Mouse (Mus musculus) midbrain, embryonic 16.5 days (tissue): ENCODE results near the gene Gm28038. TPM values are rescaled to one million over a fixed set of nuclear protein-coding genes. Genes with fewer than 3 reads are reported as not detected.

Experiments used
- ATAC-seq: fragments of 200-750 bp; cut with Nextera tagmentation; 2 replicates; pipeline ENCODE4 v1.8.0; 2017; ENCODE audit warnings: moderate TSS enrichment
- H3K27ac ChIP-seq: fragments of 300-500 bp; sonication (generic); 2 replicates; pipeline ENCODE4 v1.5.1; 2014; ENCODE audit warnings: mild to moderate bottlenecking, low read length, mixed read lengths
- H3K27me3 ChIP-seq: fragments of 300-500 bp; sonication (generic); 2 replicates; pipeline ENCODE4 v1.6.1; 2014; ENCODE audit warnings: low read depth, low read length, mixed read lengths; ENCODE audit not compliant: control insufficient read depth, insufficient read depth
- H3K36me3 ChIP-seq: fragments of 300-500 bp; sonication (generic); 2 replicates; pipeline ENCODE4 v1.6.1; 2014; ENCODE audit warnings: mild to moderate bottlenecking, low read length, moderate library complexity, mixed read lengths; ENCODE audit not compliant: control insufficient read depth, insufficient read depth
- H3K4me1 ChIP-seq: fragments of 300-500 bp; sonication (generic); 2 replicates; pipeline ENCODE4 v1.6.1; 2014; ENCODE audit warnings: mild to moderate bottlenecking, low read length, mixed read lengths; ENCODE audit not compliant: control insufficient read depth, insufficient read depth
- H3K4me2 ChIP-seq: fragments of 300-500 bp; sonication (generic); 2 replicates; pipeline ENCODE4 v1.6.1; 2014; ENCODE audit warnings: mild to moderate bottlenecking, low read length, mixed read lengths
- H3K4me3 ChIP-seq: fragments of 300-500 bp; sonication (generic); 2 replicates; pipeline ENCODE4 v1.5.1; 2014; ENCODE audit warnings: low read depth, mild to moderate bottlenecking, low read length, moderate library complexity, mixed read lengths
- H3K9ac ChIP-seq: fragments of 300-500 bp; sonication (generic); 2 replicates; pipeline ENCODE4 v1.6.1; 2014; ENCODE audit warnings: low read depth, low read length, mixed read lengths
- H3K9me3 ChIP-seq: fragments of 300-500 bp; sonication (generic); replicated peaks from 2 replicates; pipeline ENCODE4 v1.6.1; 2014; ENCODE audit warnings: mild to moderate bottlenecking, low read length, mixed read lengths; ENCODE audit not compliant: control insufficient read depth, poor library complexity, severe bottlenecking
- WGBS: fragments of 180-500 bp; shearing (Covaris S2); extraction: QIAGEN DNeasy Blood & Tissue Kit; methylation state at CpG from one replicate; pipeline ENCODE4 v1.1.7; 2014; 5-methylcytosine and 5-hydroxymethylcytosine counted together
- polyA plus RNA-seq: library from polyadenylated mRNA; unstranded; fragments of >200 nt; fragmentation: Nextera tagmentation; extraction: Ambion mirVana; gene quantifications from 2 replicates; pipeline ENCODE4 v1.2.1, GENCODE M21; 2015

The Gm28038 gene
- polyA plus RNA-seq, 1 experiment from 2014 or later: not detected

DNA sequence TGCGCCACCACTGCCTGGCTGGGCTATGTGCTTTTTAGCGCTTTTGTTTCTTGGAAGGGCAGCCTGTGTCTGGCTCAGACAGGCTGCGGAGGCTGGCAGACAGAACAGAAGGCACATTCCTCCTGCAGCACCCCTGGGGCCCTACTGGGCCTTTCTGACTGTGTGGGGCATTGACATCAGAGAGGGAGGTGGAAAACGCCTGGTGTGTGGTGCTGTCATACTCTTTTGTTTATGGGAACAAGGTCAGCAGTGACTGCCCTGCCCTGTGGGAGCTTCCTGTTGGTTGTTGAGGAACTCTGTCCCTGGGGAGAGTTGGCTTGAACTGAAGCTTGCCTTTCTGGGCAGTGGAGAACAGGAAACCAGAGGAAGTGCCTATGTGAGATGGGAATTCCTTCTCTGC, 38.3 kb upstream of the Gm28038 start:
- no peak for ATAC-seq
- peaks cover 13% of the 10 kb centered on the region for H3K4me1 ChIP-seq
- peaks cover 7% of the 10 kb centered on the region for H3K36me3 ChIP-seq
- H3K27ac ChIP-seq: no peak overlapping the region
- H3K27me3 ChIP-seq: no peaks in the 10 kb centered on the region
- H3K4me2 ChIP-seq: no peak overlapping the region
- WGBS: 43% methylated on average over 4 of the region's 4 CpGs
- no peak overlapping the region for H3K9ac ChIP-seq
- no peaks in the 10 kb centered on the region for H3K9me3 ChIP-seq
- H3K4me3 ChIP-seq: no peak overlapping the region

DNA sequence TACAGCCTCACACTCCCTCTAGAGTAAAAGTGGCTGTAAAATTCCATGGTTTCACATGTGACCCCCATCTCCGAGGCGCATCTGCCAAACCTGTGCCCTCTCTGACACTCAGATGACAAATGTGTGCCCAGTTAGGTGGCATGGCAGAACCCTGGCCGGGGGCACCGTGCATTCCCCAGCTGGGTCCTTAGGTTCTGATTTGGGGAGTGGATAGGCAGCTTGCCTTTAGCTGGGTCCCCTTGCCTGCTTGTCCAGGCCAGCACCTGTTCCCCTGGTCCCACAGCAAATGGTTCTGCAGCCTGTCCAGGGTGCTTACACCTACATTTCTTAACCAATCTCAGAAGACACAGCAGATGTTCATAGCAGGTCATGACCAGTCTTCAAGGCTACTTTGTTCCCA, 37.5 kb upstream of the Gm28038 start:
- ATAC-seq: no peak
- H3K9ac ChIP-seq: no peak overlapping the region
- H3K4me3 ChIP-seq: no peak overlapping the region
- H3K4me1 ChIP-seq: peaks cover 12% of the 10 kb centered on the region
- H3K9me3 ChIP-seq: no peaks in the 10 kb centered on the region
- no peaks in the 10 kb centered on the region for H3K27me3 ChIP-seq
- peaks cover 7% of the 10 kb centered on the region for H3K36me3 ChIP-seq
- no peak overlapping the region for H3K27ac ChIP-seq
- H3K4me2 ChIP-seq: no peak overlapping the region
- 92% methylated on average over 4 of the region's 4 CpGs for WGBS

DNA sequence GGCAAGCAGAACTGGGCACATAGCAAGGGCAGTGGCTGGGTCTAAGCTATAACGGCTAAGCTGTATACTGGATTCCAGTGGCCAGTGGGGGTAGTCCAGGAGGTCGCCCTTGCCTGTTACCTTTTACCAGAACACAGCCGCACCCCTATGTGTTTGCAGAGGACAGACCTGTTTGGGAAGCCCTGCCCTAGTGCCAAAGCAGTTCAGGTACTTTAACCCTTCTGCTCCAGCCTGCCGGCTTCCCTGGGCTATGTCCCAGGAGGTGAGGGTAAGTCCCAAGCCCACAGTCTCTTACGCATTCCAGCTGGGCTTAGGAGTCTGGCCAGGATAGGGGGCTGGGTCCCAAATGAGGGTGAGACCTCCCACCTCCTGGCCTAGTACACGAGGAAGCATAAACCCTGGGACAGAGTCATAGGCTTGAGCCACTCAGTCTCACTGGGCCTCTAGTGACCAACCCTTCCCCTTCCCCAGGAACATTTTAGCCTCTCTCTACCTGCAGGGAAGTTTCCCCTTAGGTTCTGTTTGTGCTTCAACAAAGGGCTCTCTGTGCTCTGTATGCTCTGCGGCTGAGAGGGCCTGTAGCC, 36.2 kb upstream of the Gm28038 start:
- WGBS: 81% methylated on average over 7 of the region's 7 CpGs
- no peak overlapping the region for H3K9ac ChIP-seq
- no peak overlapping the region for H3K27ac ChIP-seq
- H3K36me3 ChIP-seq: peaks cover 12% of the 10 kb centered on the region
- no peaks in the 10 kb centered on the region for H3K27me3 ChIP-seq
- no peak overlapping the region for H3K4me2 ChIP-seq
- no peaks in the 10 kb centered on the region for H3K4me1 ChIP-seq
- no peak for ATAC-seq
- H3K9me3 ChIP-seq: no peaks in the 10 kb centered on the region
- no peak overlapping the region for H3K4me3 ChIP-seq

DNA sequence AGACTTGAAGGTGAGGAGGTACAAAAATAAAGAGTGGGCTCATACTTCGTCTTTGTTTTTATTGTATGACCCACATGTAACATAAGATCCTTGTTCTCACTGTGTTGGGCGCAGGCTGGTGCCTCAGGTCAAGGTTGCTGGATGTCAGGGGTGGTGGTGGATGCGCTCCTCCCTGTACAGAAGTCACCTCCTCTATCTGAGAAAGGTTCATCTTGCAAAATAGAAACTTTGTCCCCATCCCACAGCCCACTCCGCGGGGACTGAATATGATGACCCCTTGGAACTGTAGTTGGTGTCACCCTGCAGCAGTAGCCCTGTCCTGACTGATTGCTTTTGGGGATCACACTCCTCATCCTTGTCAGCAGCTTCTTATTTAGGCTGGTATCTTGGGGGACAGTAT, 33.8 kb upstream of the Gm28038 start:
- Histone ChIP-seq H3K9ac (no peak overlapping the region), H3K9me3 (no peaks in the 10 kb centered on the region), H3K4me1 (no peaks in the 10 kb centered on the region), H3K36me3 (peaks cover 12% of the 10 kb centered on the region), H3K4me3 (no peak overlapping the region), H3K27me3 (no peaks in the 10 kb centered on the region), H3K4me2 (no peak overlapping the region), H3K27ac (no peak overlapping the region)
- no peak for ATAC-seq
- WGBS: 92% methylated on average over 5 of the region's 5 CpGs

DNA sequence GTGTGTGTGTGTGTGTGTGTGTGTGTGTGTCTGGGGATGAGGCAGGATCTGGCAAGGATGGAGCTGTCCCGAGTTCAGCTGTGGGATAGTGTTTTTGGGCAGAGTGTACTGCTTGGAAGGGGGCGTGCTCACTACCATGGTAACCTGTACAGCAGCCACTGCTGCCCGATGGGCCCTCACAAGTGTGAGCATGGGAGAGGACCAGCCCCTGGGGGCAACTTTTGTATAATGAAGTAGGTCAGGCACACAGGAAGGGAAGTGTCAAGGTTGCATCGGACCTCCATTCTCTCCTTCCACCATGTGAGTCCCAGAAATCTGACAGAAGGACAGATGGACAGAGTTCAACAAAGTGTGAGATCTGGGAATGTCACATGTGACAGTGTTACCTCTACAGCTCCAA, 33.2 kb upstream of the Gm28038 start:
- no peak overlapping the region for H3K9ac ChIP-seq
- no peak for ATAC-seq
- no peak overlapping the region for H3K4me3 ChIP-seq
- no peaks in the 10 kb centered on the region for H3K9me3 ChIP-seq
- no peaks in the 10 kb centered on the region for H3K4me1 ChIP-seq
- WGBS: 63% methylated on average over 4 of the region's 4 CpGs
- H3K36me3 ChIP-seq: peaks cover 12% of the 10 kb centered on the region
- H3K4me2 ChIP-seq: no peak overlapping the region
- no peaks in the 10 kb centered on the region for H3K27me3 ChIP-seq
- H3K27ac ChIP-seq: no peak overlapping the region

DNA sequence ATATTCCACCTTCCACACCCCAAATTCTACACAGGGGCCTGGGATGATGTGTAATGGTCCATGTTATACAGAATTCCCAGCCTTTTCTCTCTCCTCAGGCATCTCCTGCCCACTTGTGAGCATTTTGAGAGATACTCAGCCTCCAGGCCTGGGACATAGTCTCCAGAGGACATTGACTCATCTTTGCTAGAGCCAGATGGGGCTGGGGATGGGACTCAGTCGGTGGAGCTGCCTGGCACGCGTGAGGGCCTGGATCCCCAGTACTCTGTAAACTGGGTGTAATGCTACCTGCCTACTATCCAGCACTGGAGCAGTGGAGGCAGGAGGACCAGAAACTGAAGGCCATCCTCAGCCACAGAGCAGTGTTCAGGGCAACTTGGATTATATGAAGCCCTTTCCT, 31.7 kb upstream of the Gm28038 start:
- ATAC-seq: no peak
- Histone ChIP-seq H3K27ac (no peak overlapping the region), H3K9ac (no peak overlapping the region), H3K9me3 (no peaks in the 10 kb centered on the region), H3K4me3 (no peak overlapping the region), H3K27me3 (no peaks in the 10 kb centered on the region), H3K36me3 (peaks cover 6% of the 10 kb centered on the region; the same call in 1 of the 2 replicates), H3K4me1 (no peaks in the 10 kb centered on the region), H3K4me2 (no peak overlapping the region)
- WGBS: 94% methylated on average over 3 of the region's 3 CpGs

DNA sequence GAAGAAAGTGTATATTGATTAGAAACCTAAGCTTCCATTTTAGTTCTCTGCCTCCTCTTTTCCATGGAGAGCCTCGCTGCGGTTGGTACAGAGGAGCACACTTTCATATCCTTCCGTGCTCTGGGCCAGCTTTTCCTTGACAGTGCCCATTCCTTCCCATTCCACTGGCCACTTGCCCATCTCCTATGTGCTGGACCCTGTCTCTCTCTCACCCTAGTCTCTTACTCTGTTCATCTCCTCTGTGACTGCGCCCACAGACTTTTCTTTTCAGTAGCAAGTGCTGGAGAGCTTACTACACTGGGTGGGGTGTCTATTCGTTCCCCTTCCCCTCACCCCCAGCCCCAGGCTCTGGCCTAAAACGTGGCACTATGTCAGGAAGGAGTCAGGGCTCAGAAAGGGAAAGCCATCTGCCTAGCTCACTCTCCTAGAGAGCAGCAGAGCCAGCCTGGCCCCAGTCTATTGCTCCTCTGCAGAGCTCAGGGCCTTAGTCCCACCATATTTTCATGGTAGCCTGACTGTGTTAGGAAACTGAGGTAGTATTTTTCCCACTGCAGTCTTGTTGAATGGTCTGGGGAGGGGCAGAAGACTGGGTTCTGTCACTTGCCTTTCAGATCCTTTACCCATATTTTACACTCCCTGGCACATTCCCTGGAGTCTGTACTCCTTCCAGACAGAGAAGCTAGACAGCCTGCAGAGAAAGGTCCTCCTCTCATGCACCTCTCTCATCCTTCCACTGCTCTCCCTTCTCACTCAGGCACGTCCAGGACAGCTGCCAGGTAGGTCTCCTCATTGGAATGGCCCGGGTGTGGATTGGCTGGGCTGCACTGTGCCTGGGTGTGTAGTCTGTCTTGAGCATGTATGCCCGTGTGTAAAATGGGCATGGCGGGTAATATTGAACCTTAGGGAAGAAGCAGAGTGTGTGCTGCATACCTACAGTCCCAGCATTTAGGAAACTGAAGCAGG, 30.4 kb upstream of the Gm28038 start:
- no peak for ATAC-seq
- no peaks in the 10 kb centered on the region for H3K27me3 ChIP-seq
- no peak overlapping the region for H3K4me3 ChIP-seq
- WGBS: 94% methylated on average over 10 of the region's 10 CpGs
- H3K4me1 ChIP-seq: no peaks in the 10 kb centered on the region
- H3K27ac ChIP-seq: no peak overlapping the region
- no peak overlapping the region for H3K4me2 ChIP-seq
- no peak overlapping the region for H3K9ac ChIP-seq
- no peaks in the 10 kb centered on the region for H3K9me3 ChIP-seq
- H3K36me3 ChIP-seq: peaks cover 9% of the 10 kb centered on the region

DNA sequence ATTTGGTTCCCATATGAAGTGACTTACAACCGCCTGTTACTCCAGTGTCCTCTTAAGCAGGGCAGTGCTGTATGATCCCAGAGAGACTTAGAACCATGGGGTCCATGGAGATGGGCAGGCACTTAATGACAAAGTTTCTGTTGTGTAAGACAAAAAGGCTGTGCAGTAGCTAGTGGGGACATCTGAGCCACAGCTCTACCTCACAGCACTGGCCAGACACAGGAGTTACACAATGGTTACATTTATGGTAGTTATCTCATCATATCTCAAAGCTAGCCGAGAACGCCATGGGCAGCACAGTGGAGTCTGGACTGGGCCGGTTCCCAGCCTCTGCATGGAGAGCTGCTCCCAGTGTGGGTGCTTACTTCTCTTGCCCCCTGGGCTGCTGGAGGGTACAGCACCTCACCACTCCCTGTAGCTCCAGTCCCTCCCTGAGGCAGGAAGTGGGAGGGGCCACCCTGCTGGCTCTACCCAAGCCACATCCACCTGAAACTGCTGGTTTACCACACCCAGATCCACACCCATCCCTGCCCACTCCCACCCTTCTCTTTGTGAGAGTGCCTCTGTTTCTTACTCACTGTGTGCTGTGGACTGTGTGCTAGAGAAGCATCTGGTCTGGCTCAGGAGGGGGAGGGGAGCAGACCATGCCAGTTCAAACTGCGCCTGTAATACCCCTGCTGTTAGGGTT, 29.3 kb upstream of the Gm28038 start:
- H3K9me3 ChIP-seq: no peaks in the 10 kb centered on the region
- ATAC-seq: no peak

DNA sequence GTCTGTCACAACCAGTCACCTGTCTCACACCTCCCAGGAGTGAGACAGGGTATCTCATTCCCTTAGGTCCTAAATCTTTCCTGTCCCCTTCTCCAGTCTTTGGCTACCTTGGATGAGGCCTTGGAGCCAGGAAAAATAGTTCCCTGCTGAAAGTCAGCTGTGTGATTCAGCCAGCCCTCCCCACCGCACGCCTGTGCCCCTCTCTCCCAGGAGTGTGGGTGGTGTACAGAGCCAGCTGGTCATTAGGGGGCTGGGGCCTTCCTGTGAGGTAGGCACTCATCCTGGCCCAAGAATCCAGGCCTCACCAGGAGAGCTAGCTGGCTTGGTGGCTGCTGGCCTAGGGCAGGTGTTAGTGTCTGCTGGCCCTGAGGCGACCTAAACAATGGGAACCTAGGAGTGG, 28.3 kb upstream of the Gm28038 start:
- H3K27me3 ChIP-seq: no peaks in the 10 kb centered on the region
- H3K9ac ChIP-seq: no peak overlapping the region
- H3K27ac ChIP-seq: no peak overlapping the region
- WGBS: 80% methylated on average over 3 of the region's 3 CpGs
- H3K4me2 ChIP-seq: no peak overlapping the region
- no peak for ATAC-seq
- H3K36me3 ChIP-seq: peaks cover 29% of the 10 kb centered on the region
- no peaks in the 10 kb centered on the region for H3K9me3 ChIP-seq
- no peaks in the 10 kb centered on the region for H3K4me1 ChIP-seq
- no peak overlapping the region for H3K4me3 ChIP-seq

More for the DNA sequence above, 29.3 kb upstream of the Gm28038 start:
- Histone ChIP-seq H3K27ac (no peak overlapping the region), H3K4me1 (no peaks in the 10 kb centered on the region), H3K9ac (no peak overlapping the region), H3K36me3 (peaks cover 20% of the 10 kb centered on the region), H3K4me2 (no peak overlapping the region), H3K27me3 (no peaks in the 10 kb centered on the region), H3K4me3 (no peak overlapping the region)
- WGBS: 88% methylated on average over 5 of the region's 5 CpGs
